In genomic region chr5:140723822-140724221, GRCm38 (mm10) we compare ENCODE assay signal across 10 mouse cellular contexts. TPM values are rescaled to one million over a fixed set of nuclear protein-coding genes. Genes with fewer than 3 reads are reported as not detected.
DNase-seq lines count a peak whose midpoint lies in the region; ATAC-seq and TF ChIP-seq lines count a peak whose summit lies in the region.
"Had no signal": no experiment of that assay in that cellular context is flagged by ENCODE, and none has a peak within 500 bp of the region (broad histone marks: within the 10 kb centered on the region; RNA-seq: fewer than 3 reads in every experiment).

TSS of gene Amz1 (plus strand) at chr5:140724127.

- H3K4me2 ChIP-seq in lung, embryonic 14.5 days, result no peak within 1 kb of the TSS
- H3K4me2 ChIP-seq: heart, embryonic 15.5 days had no signal

- peaks cover 8% of the 10 kb centered on the region for H3K36me3 ChIP-seq in lung, embryonic 14.5 days (ENCODE audit: insufficient read depth)

- no peaks in the 10 kb centered on the region for H3K27me3 ChIP-seq in lung, embryonic 14.5 days (ENCODE audit: insufficient read depth, low read length)
- H3K27me3 ChIP-seq: heart, embryonic 15.5 days had no signal

- no peaks in the 10 kb centered on the region for H3K9me3 ChIP-seq in lung, embryonic 14.5 days (ENCODE audit: low read depth, low read length)
- H3K9me3 ChIP-seq: heart, embryonic 15.5 days had no signal

- no peak within 1 kb of the TSS for H3K27ac ChIP-seq in lung, embryonic 14.5 days (ENCODE audit: low read depth)
- H3K27ac ChIP-seq: heart, embryonic 15.5 days had no signal

- WGBS in lung, embryonic 14.5 days, result 70% methylated on average over 13 of the region's 13 CpGs

- ATAC-seq in lung, embryonic 14.5 days (ENCODE audit: insufficient read depth), result 0 out of 2 replicates have a peak, but pooled peaks have one; percentile 5

- no peak for DNase-seq in lung, embryonic 14.5 days
- no peak for DNase-seq in lung, postnatal 10 days
- DNase-seq in frontal cortex, adult 2 months (ENCODE audit: extremely low spot score in 1 of 2, low spot score in 1 of 2), result peak in 1 of 2 experiments; percentile 76
- peak; percentile 77 to 83 for DNase-seq in left cerebral cortex, postnatal 10 days (ENCODE audit: extremely low spot score in 1 of 2, low spot score in 2 of 2)
- peak; percentile 90 to 93 for DNase-seq in right cerebral cortex, postnatal 10 days (ENCODE audit: low spot score in 2 of 2)
- DNase-seq in kidney, adult 8-10 months, result no peak
- DNase-seq in cerebellum, adult 9-11 months, result no peak
- no peak for DNase-seq in embryo, embryonic 11 days
- DNase-seq: adrenal gland, adult 8-10 months had no signal

- no peak within 1 kb of the TSS for H3K4me3 ChIP-seq in lung, embryonic 14.5 days (ENCODE audit: low read depth, low read length)
- H3K4me3 ChIP-seq: heart, embryonic 15.5 days had no signal

- intact Hi-C loops in left cerebral cortex, postnatal 10 days (cut with DNase I), result no loop called here

- no peak for TF ChIP-seq CTCF in lung, embryonic 14.5 days (IDR thresholded peaks at IDR 0.05; ENCODE audit: low read depth)

- H3K4me1 ChIP-seq in lung, embryonic 14.5 days (ENCODE audit: insufficient read depth), result no peaks in the 10 kb centered on the region
- H3K4me1 ChIP-seq: heart, embryonic 15.5 days had no signal

- H3K9ac ChIP-seq in lung, embryonic 14.5 days, result no peak within 1 kb of the TSS
- H3K9ac ChIP-seq: heart, embryonic 15.5 days had no signal

RNA-seq across cellular contexts. Expression of gene Amz1, which starts in this region (rescaled TPM):
- 0.99 and 1.1 TPM in 2 replicates for polyA plus RNA-seq in lung, embryonic 14.5 days (2014; fragmentation: Nextera tagmentation; extraction: Ambion mirVana)
- polyA plus RNA-seq in frontal cortex, adult 2 months (2012; rRNA removed), result 15.3 and 17.0 TPM in 2 replicates
- 10 to 100 TPM; 24.0 to 25.3 TPM for total RNA-seq in left cerebral cortex, postnatal 10 days (2021)

Comparison
In these comparisons a context has a peak if more than half of its experiments do, and no peak if none do; other contexts are left out.
1. DNase-seq: peak in left cerebral cortex, postnatal 10 days (2 of 2) and right cerebral cortex, postnatal 10 days (2 of 2); none in lung, embryonic 14.5 days (single experiment), lung, postnatal 10 days (single experiment), kidney, adult 8-10 months (0 of 2), cerebellum, adult 9-11 months (single experiment) and embryo, embryonic 11 days (single experiment).